Mouse (Mus musculus) ES-E14 (cell line): ENCODE data around the gene Cep131. TPM values are rescaled to one million over a fixed set of nuclear protein-coding genes. Genes with fewer than 3 reads are reported as not detected.

Source experiments
- DNase-seq: peaks from one replicate; pipeline ENCODE4 v3.0.0-alpha.2; 2013; ENCODE audit warnings: low read depth, low spot score
- H3K27ac ChIP-seq: 2 replicates; pipeline ENCODE4 v1.5.1; 2012; ENCODE audit warnings: low read depth, mild to moderate bottlenecking, low read length, moderate library complexity, mixed read lengths; ENCODE audit not compliant: poor library complexity, insufficient read depth, severe bottlenecking
- H3K36me3 ChIP-seq: 2 replicates; pipeline ENCODE4 v1.6.1; 2012; ENCODE audit warnings: mild to moderate bottlenecking, low read length, moderate library complexity, mixed read lengths; ENCODE audit not compliant: control insufficient read depth, poor library complexity, insufficient read depth, severe bottlenecking
- H3K4me1 ChIP-seq, 2 experiments: fragments of 150-350 bp in 1 of 2; sonication (generic) in 1 of 2; 2 replicates each; pipeline ENCODE4 v1.6.1; 2012; ENCODE audit warnings: low read length in 2 of 2, mild to moderate bottlenecking in 1 of 2, mixed read lengths in 1 of 2; ENCODE audit not compliant: control insufficient read depth in 2 of 2, insufficient read depth in 2 of 2, poor library complexity in 1 of 2
- H3K4me3 ChIP-seq, 2 experiments: fragments of 150-350 bp in 1 of 2; sonication (generic) in 1 of 2; 2 replicates each; pipeline ENCODE4 v1.5.1; 2012; ENCODE audit warnings: low read length in 2 of 2, low read depth in 1 of 2, mild to moderate bottlenecking in 1 of 2, mixed read lengths in 1 of 2; ENCODE audit not compliant: insufficient read depth in 1 of 2, poor library complexity in 1 of 2, severe bottlenecking in 1 of 2
- H3K9ac ChIP-seq: 2 replicates; pipeline ENCODE4 v1.6.1; 2012; ENCODE audit warnings: low read depth, mild to moderate bottlenecking, low read length, mixed read lengths; ENCODE audit not compliant: poor library complexity, insufficient read depth, severe bottlenecking
- H3K9me3 ChIP-seq: fragments of 150-350 bp; sonication (generic); 2 replicates; pipeline ENCODE4 v1.6.1; 2012; ENCODE audit warnings: low read depth, mild to moderate bottlenecking, low read length; ENCODE audit not compliant: control insufficient read depth, insufficient read depth
- CHD2 ChIP-seq: IDR thresholded peaks from 2 replicates; pipeline ENCODE4 v1.6.1; 2014; ENCODE audit warnings: mild to moderate bottlenecking, low read depth, low read length, inconsistent platforms
- HCFC1 ChIP-seq: IDR thresholded peaks from 2 replicates; pipeline ENCODE4 v1.6.1; 2012; ENCODE audit warnings: low read length, inconsistent platforms, borderline replicate concordance; ENCODE audit not compliant: insufficient read depth
- MAFK ChIP-seq: IDR thresholded peaks from 2 replicates; pipeline ENCODE4 v1.6.1; 2014; ENCODE audit warnings: mild to moderate bottlenecking, low read depth, low read length, inconsistent platforms; ENCODE audit not compliant: insufficient read depth
- ZC3H11A ChIP-seq: IDR thresholded peaks from 2 replicates; pipeline ENCODE4 v1.6.1; 2012; ENCODE audit warnings: low read depth, mild to moderate bottlenecking, inconsistent platforms, low read length, borderline replicate concordance
- ZNF384 ChIP-seq: IDR thresholded peaks from 2 replicates; pipeline ENCODE4 v1.6.1; 2012; ENCODE audit warnings: low read depth, low read length, inconsistent platforms
- in situ Hi-C, 2 experiments: fragments of 600-800 bp; cut with MboI; formaldehyde crosslinking; loops; one replicate each; pipeline ENCODE4 v1.15.1; 2025; ENCODE audit warnings: low sequenced_read_pairs in 2 of 2, inconsistent platforms in 1 of 2; ENCODE audit not compliant: unreplicated experiment in 2 of 2
- total RNA-seq: library from RNA; depleted of rRNA; stranded (reverse); fragments of 300-350 nt; gene quantifications from 2 replicates; pipeline ENCODE4 v1.2.3, GENCODE M21; 2012

Cep131 gene
- total RNA-seq, 1 experiment, result 24.0 TPM

DNA sequence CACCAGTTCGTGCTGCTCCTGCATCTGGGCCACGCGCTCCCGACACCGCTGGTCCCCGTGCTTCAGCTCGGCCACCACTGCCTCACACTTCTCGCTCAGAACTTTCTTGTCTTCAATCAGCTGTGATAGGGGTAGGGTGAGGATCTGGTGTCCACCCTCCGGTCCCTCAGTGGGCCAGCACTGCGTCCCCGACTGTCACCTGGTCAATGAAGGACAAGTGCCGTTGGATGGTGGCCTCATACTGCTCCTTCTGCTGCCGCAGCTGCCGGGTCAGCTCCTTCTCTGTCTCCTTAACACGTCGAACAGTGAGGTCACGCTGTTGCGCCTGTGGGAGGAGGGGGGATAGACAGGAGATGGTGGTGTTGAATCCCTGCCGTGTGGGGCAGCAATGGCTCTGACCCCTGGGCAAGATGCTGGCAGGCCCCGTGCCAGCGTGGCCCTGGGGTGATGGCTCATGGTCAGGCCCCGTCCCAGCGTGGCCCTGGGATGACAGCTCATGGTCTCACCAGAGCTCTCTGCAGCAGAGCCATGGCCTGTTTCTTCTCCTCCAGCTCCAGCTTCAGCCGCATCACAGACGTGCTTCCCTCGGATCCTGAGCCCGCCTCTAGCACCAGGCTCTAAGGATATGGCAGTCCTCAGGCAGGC, 16.2 kb downstream of the Cep131 start:
- Histone ChIP-seq H3K36me3 (peaks cover 33% of the 10 kb centered on the region), H3K27ac (no peak overlapping the region), H3K4me1 (peaks cover 7 to 45% of the 10 kb centered on the region in 2 experiments), H3K9me3 (no peaks in the 10 kb centered on the region), H3K4me3 (no peak overlapping the region), H3K9ac (no peak overlapping the region)
- no peak for TF ChIP-seq HCFC1
- no peak for TF ChIP-seq ZNF384
- no peak for TF ChIP-seq ZC3H11A
- TF ChIP-seq CHD2, result no peak
- TF ChIP-seq MAFK, result no peak
- in situ Hi-C loops, result no loop called here
- no peak for DNase-seq

DNA sequence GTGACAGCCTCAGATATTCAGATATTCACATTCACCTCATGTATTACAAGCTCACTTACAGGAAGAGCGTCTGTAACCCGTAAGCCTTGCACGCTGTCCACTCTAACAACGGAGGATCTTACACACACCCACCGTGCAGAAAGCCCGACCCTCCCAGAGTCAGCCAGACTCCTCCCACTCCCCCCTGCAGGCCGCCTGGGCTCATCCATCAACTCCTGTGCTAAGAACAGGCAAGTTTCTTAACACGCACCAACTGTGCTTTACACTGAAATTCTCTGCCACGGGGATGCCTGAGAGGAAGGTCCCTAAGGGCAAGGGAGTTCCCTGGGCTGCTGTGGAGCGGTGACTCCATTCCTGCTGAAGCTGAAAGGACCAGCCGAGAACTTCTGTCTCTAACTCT, 17.4 kb downstream of the Cep131 start:
- Histone ChIP-seq H3K9me3 (no peaks in the 10 kb centered on the region), H3K36me3 (peaks cover 38% of the 10 kb centered on the region), H3K9ac (no peak overlapping the region), H3K4me1 (peaks cover 4 to 34% of the 10 kb centered on the region in 2 experiments), H3K4me3 (no peak overlapping the region), H3K27ac (no peak overlapping the region)
- TF ChIP-seq ZNF384, result no peak
- DNase-seq, result no peak
- in situ Hi-C loops, result no loop called here

DNA sequence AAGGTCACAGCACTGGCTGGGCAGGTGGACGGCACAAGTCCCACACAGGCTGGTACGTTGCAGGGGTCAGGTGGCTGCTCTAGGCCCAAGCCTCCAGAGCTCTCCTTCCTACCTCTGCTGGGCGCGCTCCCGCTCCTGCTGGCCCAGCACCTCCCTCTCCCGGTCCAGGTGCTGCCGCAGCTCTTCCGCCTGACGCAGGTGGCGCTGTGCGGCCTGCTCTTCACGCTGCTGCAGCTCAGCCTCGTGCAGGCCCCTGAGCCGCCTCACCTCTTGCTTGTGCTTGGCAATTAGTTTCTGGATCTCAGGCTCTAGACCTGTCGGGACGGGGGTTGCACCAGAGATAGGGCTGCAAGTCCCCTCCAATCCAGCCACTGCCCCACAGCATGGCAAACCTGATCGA, 18.8 kb downstream of the Cep131 start:
- H3K27ac ChIP-seq, result no peak overlapping the region
- H3K4me3 ChIP-seq, result no peak overlapping the region
- H3K9me3 ChIP-seq, result no peaks in the 10 kb centered on the region
- H3K36me3 ChIP-seq, result peaks cover 38% of the 10 kb centered on the region
- in situ Hi-C loops, result no loop called here
- no peak overlapping the region for H3K9ac ChIP-seq
- TF ChIP-seq ZC3H11A, result no peak
- no peak for TF ChIP-seq CHD2
- no peak for DNase-seq
- H3K4me1 ChIP-seq, result peaks cover 0 to 34% of the 10 kb centered on the region in 2 experiments; a peak in 1 of 4 replicates

- peaks cover 20% of the 10 kb centered on the region; the same call in 1 of the 2 replicates for H3K36me3 ChIP-seq
- in situ Hi-C loops, result no loop called here
- peak; percentile 27; the same call in 1 of the 2 replicates for TF ChIP-seq HCFC1
- no peak for TF ChIP-seq ZNF384
- no peak for TF ChIP-seq ZC3H11A
- no peak for TF ChIP-seq MAFK
- no peak for TF ChIP-seq CHD2
- peak; percentile 90 for DNase-seq
- H3K9me3 ChIP-seq, result no peaks in the 10 kb centered on the region
- peak overlapping the region; percentile 23 to 51; a peak in 3 of 4 replicates for H3K4me3 ChIP-seq
- H3K27ac ChIP-seq, result no peak overlapping the region
- peak overlapping the region; percentile 27; the same call in 1 of the 2 replicates for H3K9ac ChIP-seq
- peaks cover 0 to 16% of the 10 kb centered on the region in 2 experiments; a peak in 1 of 4 replicates for H3K4me1 ChIP-seq
These were observed 21.3 kb downstream of the Cep131 start for GRCm38 (mm10) chr11:120065291-120065690.

DNA sequence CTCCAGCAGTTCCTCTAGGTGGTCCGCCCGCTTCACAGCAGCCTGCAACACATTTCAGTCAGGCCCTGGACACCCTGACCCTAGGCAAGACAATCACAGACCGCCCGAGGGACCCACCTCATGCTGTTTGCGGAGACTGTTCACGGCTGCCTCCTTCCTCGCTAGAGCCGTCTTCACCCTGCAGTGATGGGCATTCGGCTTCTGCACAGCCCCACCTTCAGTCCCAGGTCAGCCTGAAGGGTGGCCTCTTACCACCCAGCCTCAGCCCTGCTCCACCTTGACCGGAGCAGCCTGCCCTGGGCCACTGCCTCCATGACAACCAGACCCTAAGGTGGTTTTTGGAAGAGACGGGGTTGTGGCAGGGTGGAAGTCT, 22.0 kb downstream of the Cep131 start:
- peaks cover 15% of the 10 kb centered on the region; the same call in 1 of the 2 replicates for H3K36me3 ChIP-seq
- no peak for DNase-seq
- no peaks in the 10 kb centered on the region for H3K9me3 ChIP-seq
- no peak overlapping the region for H3K4me3 ChIP-seq
- no peak overlapping the region for H3K9ac ChIP-seq
- in situ Hi-C loops, result no loop called here
- H3K4me1 ChIP-seq, result peaks cover 0 to 15% of the 10 kb centered on the region in 2 experiments; a peak in 1 of 4 replicates
- no peak overlapping the region for H3K27ac ChIP-seq
- no peak for TF ChIP-seq ZNF384
- no peak for TF ChIP-seq CHD2
- TF ChIP-seq HCFC1, result no peak
- TF ChIP-seq ZC3H11A, result no peak
- TF ChIP-seq MAFK, result no peak
